Mouse (Mus musculus) kidney, postnatal 25 days (tissue): ENCODE results near the gene Pex1.
"Not testable (repeated sequence)": the region's sequence is repeated elsewhere in the genome, so short reads cannot be mapped to it uniquely, and the experiment has no call there.

ENCODE experiments used
- DNase-seq, 2 experiments: peaks; one replicate each; pipeline ENCODE4 v3.0.0; 2021; ENCODE audit warnings: mixed read lengths in 2 of 2

Gene Pex1

GRCm38 (mm10) chr5:3595693-3596398 is at the start of gene Pex1:
Pex1 (plus strand) TSS chr5:3596066.
- peak; percentile 95 to 98 for DNase-seq

- DNase-seq = peak; percentile 56 to 88
These were observed 49.6 kb upstream of the Pex1 start for GRCm38 (mm10) chr5:3546226-3546625.

- no peak for DNase-seq
These were observed 44.4 kb upstream of the Pex1 start for GRCm38 (mm10) chr5:3551481-3551880.

- no peak for DNase-seq
These were observed 41.7 kb upstream of the Pex1 start for GRCm38 (mm10) chr5:3554198-3554597.

GRCm38 (mm10) chr5:3571266-3571665 is 24.6 kb upstream of the Pex1 start, which contains the start of gene 1700109H08Rik:
1700109H08Rik (plus strand) TSS chr5:3571566.
- no peak for DNase-seq

GRCm38 (mm10) chr5:3574825-3575224 is 21.0 kb upstream of the Pex1 start:
- no peak for DNase-seq

- DNase-seq = no peak
These were observed 17.9 kb upstream of the Pex1 start for GRCm38 (mm10) chr5:3577939-3578338.

- no peak for DNase-seq
These were observed 16.8 kb upstream of the Pex1 start for GRCm38 (mm10) chr5:3579066-3579465.

- peak; percentile 85 to 93 for DNase-seq
These were observed 517 bp downstream of the Pex1 start, which contains the start of gene Rbm48 for GRCm38 (mm10) chr5:3596399-3596766. Rbm48 (minus strand) TSS chr5:3596585.

GRCm38 (mm10) chr5:3597171-3597570 is 1.3 kb downstream of the Pex1 start:
- DNase-seq = no peak

GRCm38 (mm10) chr5:3598766-3599165 is 2.9 kb downstream of the Pex1 start:
- DNase-seq = no peak

- peak in 1 of 2 experiments; percentile 38 for DNase-seq
These were observed 4.4 kb downstream of the Pex1 start for GRCm38 (mm10) chr5:3600298-3600697.

GRCm38 (mm10) chr5:3600790-3601189 is 4.9 kb downstream of the Pex1 start:
- DNase-seq = no peak

GRCm38 (mm10) chr5:3607114-3607513 is 11.2 kb downstream of the Pex1 start:
- no peak for DNase-seq

- DNase-seq = no peak
These were observed 13.4 kb downstream of the Pex1 start for GRCm38 (mm10) chr5:3609241-3609640.

- DNase-seq = not testable (repeated sequence)
These were observed 16.0 kb downstream of the Pex1 start for GRCm38 (mm10) chr5:3611835-3612234.

GRCm38 (mm10) chr5:3620486-3620885 is 24.6 kb downstream of the Pex1 start:
- DNase-seq = no peak

GRCm38 (mm10) chr5:3630055-3630454 is 34.2 kb downstream of the Pex1 start:
- no peak for DNase-seq

GRCm38 (mm10) chr5:3631512-3632271 is 35.8 kb downstream of the Pex1 start:
- DNase-seq = peak; percentile 9 to 49

- DNase-seq = no peak
These were observed 36.4 kb downstream of the Pex1 start for GRCm38 (mm10) chr5:3632285-3632684.

- DNase-seq = no peak
These were observed 37.4 kb downstream of the Pex1 start for GRCm38 (mm10) chr5:3633315-3633714.

- DNase-seq = no peak
These were observed 38.1 kb downstream of the Pex1 start for GRCm38 (mm10) chr5:3633951-3634350.

GRCm38 (mm10) chr5:3635286-3635685 is 39.4 kb downstream of the Pex1 start:
- DNase-seq = no peak

GRCm38 (mm10) chr5:3644621-3645020 is 48.8 kb downstream of the Pex1 start:
- DNase-seq = no peak
